Mouse (Mus musculus) lung, adult 18-20 months (tissue): ENCODE measurements at regions not wholly inside any gene's neighbourhood (a gene's known extent, or its start where the extent isn't known, plus 50 kb on each side); places are given as distances from the start of the nearest gene placed in this dataset.

ENCODE experiments used
- DNase-seq, 2 experiments: peaks; one replicate each; pipeline ENCODE4 v3.0.0; 2022; ENCODE audit warnings: mixed read lengths in 2 of 2

- DNase-seq, result no peak
Measured at GRCm38 (mm10) chr1:30540088-30540698, 333.5 kb downstream of the Phf3 start.

- no peak for DNase-seq
Measured at GRCm38 (mm10) chr1:30536989-30537975, 336.4 kb downstream of the Phf3 start.

- no peak for DNase-seq
Measured at GRCm38 (mm10) chr1:30517348-30517747, 356.4 kb downstream of the Phf3 start.

- DNase-seq, result no peak
Measured at GRCm38 (mm10) chr1:30515846-30516245, 357.9 kb downstream of the Phf3 start.

GRCm38 (mm10) chr1:30503224-30503623 lies 370.5 kb downstream of the Phf3 start:
- DNase-seq, result no peak

GRCm38 (mm10) chr1:30460295-30460958 lies 413.3 kb downstream of the Phf3 start:
- DNase-seq, result no peak

- no peak for DNase-seq
Measured at GRCm38 (mm10) chr1:30437964-30438363, 435.8 kb downstream of the Phf3 start.

- no peak for DNase-seq
Measured at GRCm38 (mm10) chr1:30416582-30416981, 457.1 kb downstream of the Phf3 start.

- no peak for DNase-seq
Measured at GRCm38 (mm10) chr1:30414881-30415439, 458.8 kb downstream of the Phf3 start.
